ENCODE assay signal across 8 mouse cellular contexts in genomic region chr4:136174216-136175193, GRCm38 (mm10). TPM values are rescaled to one million over a fixed set of nuclear protein-coding genes. Genes with fewer than 3 reads are reported as not detected.
DNase-seq lines count a peak whose midpoint lies in the region; ATAC-seq lines count a peak whose summit lies in the region.

No protein-coding gene starts in this region.

- H3K9me3 ChIP-seq in forebrain, embryonic 13.5 days (replicated peaks): no peaks in the 10 kb centered on the region
- no peaks in the 10 kb centered on the region for H3K9me3 ChIP-seq in liver, embryonic 12.5 days (replicated peaks)
- H3K9me3 ChIP-seq in neural tube, embryonic 12.5 days: no peaks in the 10 kb centered on the region

- peak overlapping the region; percentile 74 for H3K4me3 ChIP-seq in forebrain, embryonic 13.5 days
- H3K4me3 ChIP-seq in liver, embryonic 12.5 days: peak overlapping the region; percentile 84
- H3K4me3 ChIP-seq in neural tube, embryonic 12.5 days: no peak overlapping the region

- no peak overlapping the region for H3K27ac ChIP-seq in forebrain, embryonic 13.5 days
- peak overlapping the region; percentile 99 for H3K27ac ChIP-seq in liver, embryonic 12.5 days
- H3K27ac ChIP-seq in neural tube, embryonic 12.5 days: no peak overlapping the region

- H3K4me2 ChIP-seq in forebrain, embryonic 13.5 days: peak overlapping the region; percentile 100
- H3K4me2 ChIP-seq in liver, embryonic 12.5 days: peak overlapping the region; percentile 91
- peak overlapping the region; percentile 100 for H3K4me2 ChIP-seq in neural tube, embryonic 12.5 days (replicated peaks)

- H3K36me3 ChIP-seq in forebrain, embryonic 13.5 days (ENCODE audit: poor library complexity, severe bottlenecking): no peaks in the 10 kb centered on the region
- H3K36me3 ChIP-seq in liver, embryonic 12.5 days: peaks cover 53% of the 10 kb centered on the region
- H3K36me3 ChIP-seq in neural tube, embryonic 12.5 days: no peaks in the 10 kb centered on the region

- H3K27me3 ChIP-seq in forebrain, embryonic 13.5 days: no peaks in the 10 kb centered on the region
- H3K27me3 ChIP-seq in liver, embryonic 12.5 days (replicated peaks): no peaks in the 10 kb centered on the region; the same call in 1 of the 2 replicates
- H3K27me3 ChIP-seq in neural tube, embryonic 12.5 days (replicated peaks): no peaks in the 10 kb centered on the region; the same call in 1 of the 2 replicates

- 77% methylated on average over 13 of the region's 13 CpGs for WGBS in forebrain, embryonic 13.5 days
- 44% methylated on average over 13 of the region's 13 CpGs for WGBS in liver, embryonic 12.5 days (ENCODE audit: insufficient replicate concordance)
- WGBS in neural tube, embryonic 12.5 days: 63% methylated on average over 13 of the region's 13 CpGs

- no peak for ATAC-seq in forebrain, embryonic 13.5 days
- peak; percentile 82 for ATAC-seq in liver, embryonic 12.5 days
- ATAC-seq in neural tube, embryonic 12.5 days (ENCODE audit: low FRiP score, low read depth): no peak

- H3K9ac ChIP-seq in forebrain, embryonic 13.5 days: peak overlapping the region; percentile 77
- peak overlapping the region; percentile 100 for H3K9ac ChIP-seq in liver, embryonic 12.5 days
- H3K9ac ChIP-seq in neural tube, embryonic 12.5 days: no peak overlapping the region

- peaks cover 69% of the 10 kb centered on the region for H3K4me1 ChIP-seq in forebrain, embryonic 13.5 days
- H3K4me1 ChIP-seq in liver, embryonic 12.5 days: peaks cover 80% of the 10 kb centered on the region
- peaks cover 53% of the 10 kb centered on the region for H3K4me1 ChIP-seq in neural tube, embryonic 12.5 days

- DNase-seq in adrenal gland, adult 2 months: peak; percentile 76
- no peak for DNase-seq in adrenal gland, postnatal 4 days (ENCODE audit: low spot score in 2 of 2)
- peak; percentile 72 for DNase-seq in CD4-positive helper T cell, adult 2 months (ENCODE audit: low read depth, low spot score)
- no peak for DNase-seq in left cerebral cortex, adult 9 months (ENCODE audit: low spot score in 2 of 2)
- no peak for DNase-seq in layer of hippocampus, adult 9-11 months

RNA-seq across cellular contexts. Expression of gene E2f2, which starts 2.3 kb away (rescaled TPM):
- 1 to 10 TPM; 1.8 to 5.1 TPM for total RNA-seq in adrenal gland, adult 2 months (2021)
- 2.9 and 3.0 TPM in 2 replicates for polyA plus RNA-seq in adrenal gland, adult 2 months (2012; rRNA removed)
- 10 to 100 TPM; 15.0 to 23.0 TPM for total RNA-seq in adrenal gland, postnatal 4 days (2021)
- 9.7 and 11.3 TPM in 2 replicates for polyA plus RNA-seq in forebrain, embryonic 13.5 days (2015; fragmentation: Nextera tagmentation; extraction: Ambion mirVana)
- 63.4 and 69.1 TPM in 2 replicates for polyA plus RNA-seq in liver, embryonic 12.5 days (2016; fragmentation: Nextera tagmentation; extraction: Ambion mirVana)
- 9.5 and 10.4 TPM in 2 replicates for polyA plus RNA-seq in neural tube, embryonic 12.5 days (2016; fragmentation: Nextera tagmentation; extraction: Ambion mirVana)

RNA-seq across cellular contexts. Expression of gene Id3, which starts 31.2 kb away (rescaled TPM):
- total RNA-seq in adrenal gland, adult 2 months (2021): 10 to 100 TPM; 31.5 to 70.5 TPM
- polyA plus RNA-seq in adrenal gland, adult 2 months (2012; rRNA removed): 235 and 298 TPM in 2 replicates
- total RNA-seq in adrenal gland, postnatal 4 days (2021): 10 to 100 TPM; 97.4 to 99.5 TPM
- polyA plus RNA-seq in forebrain, embryonic 13.5 days (2015; fragmentation: Nextera tagmentation; extraction: Ambion mirVana): 90.9 and 119 TPM in 2 replicates
- 80.9 and 88.1 TPM in 2 replicates for polyA plus RNA-seq in liver, embryonic 12.5 days (2016; fragmentation: Nextera tagmentation; extraction: Ambion mirVana)
- polyA plus RNA-seq in neural tube, embryonic 12.5 days (2016; fragmentation: Nextera tagmentation; extraction: Ambion mirVana): 325 and 330 TPM in 2 replicates

RNA-seq across cellular contexts. Expression of gene Asap3, which starts 31.7 kb away (rescaled TPM):
- total RNA-seq in adrenal gland, adult 2 months (2021): 1 to 10 TPM; 1.4 to 3.6 TPM
- polyA plus RNA-seq in adrenal gland, adult 2 months (2012; rRNA removed): 3.2 and 4.2 TPM in 2 replicates
- 1 to 10 TPM; 6.0 to 6.1 TPM for total RNA-seq in adrenal gland, postnatal 4 days (2021)
- polyA plus RNA-seq in forebrain, embryonic 13.5 days (2015; fragmentation: Nextera tagmentation; extraction: Ambion mirVana): 2.9 and 3.9 TPM in 2 replicates
- 1.5 and 1.9 TPM in 2 replicates for polyA plus RNA-seq in liver, embryonic 12.5 days (2016; fragmentation: Nextera tagmentation; extraction: Ambion mirVana)
- 10.4 and 11.4 TPM in 2 replicates for polyA plus RNA-seq in neural tube, embryonic 12.5 days (2016; fragmentation: Nextera tagmentation; extraction: Ambion mirVana)

Comparison
In these comparisons a context has a peak if more than half of its experiments do, and no peak if none do; other contexts are left out.
1. DNase-seq: peak in adrenal gland, adult 2 months (single experiment) and CD4-positive helper T cell, adult 2 months (single experiment); none in adrenal gland, postnatal 4 days (0 of 2), left cerebral cortex, adult 9 months (0 of 2) and layer of hippocampus, adult 9-11 months (single experiment).
2. Peak in every context shown above with its lines, with median percentiles within 50 percentile points of each other: H3K4me2 ChIP-seq.